ENCODE assay signal across 8 mouse cellular contexts in genomic region chr6:70805820-70806513, GRCm38 (mm10). TPM values are rescaled to one million over a fixed set of nuclear protein-coding genes. Genes with fewer than 3 reads are reported as not detected.
DNase-seq lines count a peak whose midpoint lies in the region; ATAC-seq lines count a peak whose summit lies in the region.

No protein-coding gene starts in this region.

- no peak overlapping the region for H3K27ac ChIP-seq in forebrain, embryonic 14.5 days (ENCODE audit: low read depth, low read length)
- no peak overlapping the region for H3K27ac ChIP-seq in lung, embryonic 15.5 days

- 9% methylated on average over 13 of the region's 13 CpGs for WGBS in forebrain, embryonic 14.5 days
- 20% methylated on average over 13 of the region's 13 CpGs for WGBS in lung, embryonic 15.5 days

- no peaks in the 10 kb centered on the region for H3K36me3 ChIP-seq in forebrain, embryonic 14.5 days (ENCODE audit: control insufficient read depth, insufficient read depth, low read length)
- no peaks in the 10 kb centered on the region for H3K36me3 ChIP-seq in lung, embryonic 15.5 days

- DNase-seq in NIH3T3 (ENCODE audit: low read depth) = peak; percentile 89
- DNase-seq in cerebellum, adult 11 months = peak; percentile 57
- DNase-seq in forebrain, embryonic 14.5 days (ENCODE audit: low spot score) = peak; percentile 92
- DNase-seq in heart, postnatal 36 days = peak; percentile 69 to 78
- DNase-seq in layer of hippocampus, adult 18-20 months (ENCODE audit: low spot score in 2 of 2) = peak; percentile 55 to 78
- DNase-seq in retina, adult 2 months (ENCODE audit: low read depth, low spot score) = peak; percentile 50
- peak; percentile 56 for DNase-seq in yolk sac, embryonic 10.5 days (ENCODE audit: low spot score)

- H3K4me3 ChIP-seq in forebrain, embryonic 14.5 days (ENCODE audit: low read depth, low read length) = no peak overlapping the region
- no peak overlapping the region for H3K4me3 ChIP-seq in lung, embryonic 15.5 days

- no peak overlapping the region for H3K9ac ChIP-seq in forebrain, embryonic 14.5 days (ENCODE audit: low read length)
- no peak overlapping the region for H3K9ac ChIP-seq in lung, embryonic 15.5 days

- peak overlapping the region; percentile 30; the same call in 1 of the 2 replicates for H3K4me2 ChIP-seq in forebrain, embryonic 14.5 days (ENCODE audit: low read length)
- H3K4me2 ChIP-seq in lung, embryonic 15.5 days = peak overlapping the region; percentile 44

- no peaks in the 10 kb centered on the region for H3K27me3 ChIP-seq in forebrain, embryonic 14.5 days (replicated peaks; ENCODE audit: control insufficient read depth, insufficient read depth, low read length)
- no peaks in the 10 kb centered on the region for H3K27me3 ChIP-seq in lung, embryonic 15.5 days

- ATAC-seq in forebrain, embryonic 14.5 days = peak; percentile 72
- ATAC-seq in lung, embryonic 15.5 days (ENCODE audit: borderline replicate concordance, extremely low read depth, low FRiP score, low TSS enrichment) = peak; percentile 56

- H3K9me3 ChIP-seq in forebrain, embryonic 14.5 days (replicated peaks; ENCODE audit: control insufficient read depth, low read length) = no peaks in the 10 kb centered on the region
- H3K9me3 ChIP-seq in lung, embryonic 15.5 days = no peaks in the 10 kb centered on the region

- 0 out of 2 replicates have a peak, but pooled peaks cover 2% of the 10 kb centered on the region for H3K4me1 ChIP-seq in forebrain, embryonic 14.5 days (ENCODE audit: control insufficient read depth, insufficient read depth, low read length)
- peaks cover 4% of the 10 kb centered on the region; the same call in 1 of the 2 replicates for H3K4me1 ChIP-seq in lung, embryonic 15.5 days

- intact Hi-C loops in heart, postnatal 36 days (cut with DNase I) = loop anchor here (5.0 to 10.0 kb wide), 2 partner anchors 94 to 319 kb away; no protein-coding TSS in a partner anchor

RNA-seq across cellular contexts. Expression of gene Rpia, which starts 13.9 kb away (rescaled TPM):
- polyA plus RNA-seq in forebrain, embryonic 14.5 days (2014; fragmentation: Nextera tagmentation; extraction: Ambion mirVana) = 2.5 and 2.6 TPM in 2 replicates
- total RNA-seq in heart, postnatal 36 days (2021) = 10 to 100 TPM; 11.3 to 13.3 TPM
- 10 to 100 TPM; 12.9 to 13.4 TPM for total RNA-seq in layer of hippocampus, adult 18-20 months (2021)
- 2.3 and 2.5 TPM in 2 replicates for polyA plus RNA-seq in lung, embryonic 15.5 days (2015; fragmentation: Nextera tagmentation; extraction: Ambion mirVana)

RNA-seq across cellular contexts. Expression of gene Eif2ak3, which starts 38.3 kb away (rescaled TPM):
- polyA plus RNA-seq in forebrain, embryonic 14.5 days (2014; fragmentation: Nextera tagmentation; extraction: Ambion mirVana) = 9.4 and 10.7 TPM in 2 replicates
- total RNA-seq in heart, postnatal 36 days (2021) = 1 to 10 TPM; 9.2 to 9.6 TPM
- 10 to 100 TPM; 21.9 to 22.2 TPM for total RNA-seq in layer of hippocampus, adult 18-20 months (2021)
- polyA plus RNA-seq in lung, embryonic 15.5 days (2015; fragmentation: Nextera tagmentation; extraction: Ambion mirVana) = 10.4 and 11.0 TPM in 2 replicates
